Mouse (Mus musculus) Patski (cell line): ENCODE results near the gene Elmsan1. TPM values are rescaled to one million over a fixed set of nuclear protein-coding genes. Genes with fewer than 3 reads are reported as not detected.
A peak's percentile ranks its signal among the peaks of the same experiment; 100 is the strongest.

Experiments used
- ATAC-seq: fragments of 100-300 bp; one replicate; pipeline ENCODE4 v1.8.0; 2021
- CTCF ChIA-PET: fragments of 350-600 bp; sonication (Branson Sonifier 250); formaldehyde crosslinking; loops from one replicate; lab custom pipeline; 2022; ENCODE audit warnings: inconsistent platforms; lab: Charles Lee
- POLR2A ChIA-PET: fragments of 350-600 bp; sonication (Branson Sonifier 250); formaldehyde crosslinking; loops from one replicate; lab custom pipeline; 2022; ENCODE audit warnings: antibody characterized with exemption, inconsistent platforms; lab: Charles Lee
- DNase-seq: peaks from one replicate; pipeline ENCODE4 v3.0.0-alpha.2; 2011; ENCODE audit warnings: low read depth, low spot score
- H3K27me3 ChIP-seq: fragments of 371-371 bp; one replicate; pipeline ENCODE4 v1.5.1; 2021
- CTCF ChIP-seq: fragments of 100-300 bp; IDR thresholded peaks from one replicate; pipeline ENCODE4 v1.5.1; 2021
- in situ Hi-C: fragments of 300-500 bp; cut with MboI; formaldehyde crosslinking; loops from 3 replicates; pipeline ENCODE4 v1.11.1; 2018; ENCODE audit warnings: low pct_unique_long_range_greater_than_20kb, mixed read lengths
- polyA plus RNA-seq: library from polyadenylated mRNA; unstranded; gene quantifications from one replicate; pipeline ENCODE4 v1.2.3, GENCODE M21; 2021

Elmsan1 gene
- polyA plus RNA-seq, 1 experiment from 2014 or later, result 16.0 TPM

- ATAC-seq, result no peak
- H3K27me3 ChIP-seq, result no peaks in the 10 kb centered on the region
- CTCF ChIA-PET, result interaction anchor here (1.2 to 1.5 kb wide), 3 partner anchors 36 to 81 kb away, joined by 3 to 4 read pairs (median 3); no protein-coding TSS in a partner anchor
- DNase-seq, result no peak
- POLR2A ChIA-PET, result interaction anchor here (0.6 to 3.2 kb wide), 3 partner anchors 13 to 129 kb away, joined by 3 to 12 read pairs (median 6); no protein-coding TSS in a partner anchor
- in situ Hi-C loops, result no loop called here
- TF ChIP-seq CTCF, result no peak
These were observed 41.6 kb downstream of the Elmsan1 start for GRCm38 (mm10) chr12:84176886-84177765.

DNA sequence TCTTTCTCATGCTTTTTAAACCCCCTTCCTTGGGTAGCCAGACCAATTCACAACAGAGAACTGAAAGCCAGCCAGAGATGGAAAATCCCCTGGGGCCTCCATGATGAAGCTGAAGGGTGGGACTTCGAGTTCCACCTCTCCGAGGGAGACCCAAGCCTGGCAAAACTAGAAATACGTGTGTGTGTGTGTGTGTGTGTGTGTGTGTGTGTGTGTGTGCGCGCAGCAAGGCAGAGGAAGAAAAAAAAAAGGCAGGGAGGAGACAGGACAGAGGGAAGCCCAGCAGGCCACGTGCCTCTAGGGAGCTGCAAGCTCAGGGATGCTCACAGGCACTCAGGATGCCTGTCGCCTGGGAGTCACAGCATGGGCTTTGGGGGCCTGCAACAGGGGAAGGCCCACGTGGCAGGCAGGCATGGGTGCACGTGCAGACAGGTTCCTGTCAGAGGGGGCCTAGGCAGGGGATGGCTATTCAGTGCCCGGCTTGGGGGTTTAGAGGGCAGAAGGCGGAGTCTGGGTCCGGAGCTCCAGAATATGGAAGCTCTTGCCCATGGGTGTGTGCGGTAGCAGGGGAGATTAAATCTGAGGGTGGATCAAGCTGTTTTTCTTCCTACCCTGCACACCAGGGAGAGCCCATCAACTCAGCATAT is 42.4 kb downstream of the Elmsan1 start:
- CTCF ChIA-PET, result interaction anchor here (0.7 to 1.5 kb wide), 3 partner anchors 12 to 82 kb away, joined by 3 to 4 read pairs (median 3); no protein-coding TSS in a partner anchor

GRCm38 (mm10) chr12:84175659-84176061 is 43.0 kb downstream of the Elmsan1 start:
- in situ Hi-C loops, result no loop called here
- POLR2A ChIA-PET, result interaction anchor here (0.9 to 3.2 kb wide), 3 partner anchors 14 to 18 kb away, joined by 3 to 12 read pairs (median 6); no protein-coding TSS in a partner anchor
- no peak for DNase-seq
- peak; percentile 69 for ATAC-seq
- no peaks in the 10 kb centered on the region for H3K27me3 ChIP-seq
- CTCF ChIA-PET, result interaction anchor here (0.7 to 1.5 kb wide), 3 partner anchors 8 to 46 kb away, joined by 3 to 4 read pairs (median 4); no protein-coding TSS in a partner anchor
- no peak for TF ChIP-seq CTCF

More for the DNA sequence above, 42.4 kb downstream of the Elmsan1 start:
- no peak for DNase-seq
- TF ChIP-seq CTCF, result no peak
- POLR2A ChIA-PET, result interaction anchor here (0.5 to 3.2 kb wide), 5 partner anchors 14 to 129 kb away, joined by 3 to 12 read pairs (median 3); no protein-coding TSS in a partner anchor
- no peak for ATAC-seq
- in situ Hi-C loops, result no loop called here
- H3K27me3 ChIP-seq, result no peaks in the 10 kb centered on the region

DNA sequence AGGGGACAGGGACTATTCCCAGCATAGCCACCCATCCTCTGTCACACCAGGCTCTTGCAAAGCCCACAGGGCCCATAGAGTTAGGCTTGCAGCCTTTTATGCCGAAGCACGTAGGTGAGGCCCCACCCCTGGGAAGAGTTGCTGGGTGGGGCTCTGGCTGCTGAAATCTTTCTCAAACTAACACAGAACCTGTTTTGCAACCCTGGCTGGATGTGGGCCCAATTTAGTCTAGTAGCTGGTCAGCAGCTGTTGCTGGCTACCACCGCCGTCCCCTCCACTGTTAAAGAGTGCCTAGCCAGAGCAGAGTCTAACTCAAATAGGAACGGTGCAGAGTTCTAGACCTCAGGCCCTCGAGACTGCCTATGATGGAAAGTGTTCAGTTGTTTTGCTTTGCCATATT is 43.8 kb downstream of the Elmsan1 start:
- no peak for ATAC-seq
- no peak for TF ChIP-seq CTCF
- ChIA-PET CTCF (interaction anchor here (1.2 to 1.8 kb wide), 2 partner anchors 9 to 11 kb away, joined by 4 to 7 read pairs; no protein-coding TSS in a partner anchor), POLR2A (no interaction called here)
- in situ Hi-C loops, result no loop called here
- no peak for DNase-seq
- no peaks in the 10 kb centered on the region for H3K27me3 ChIP-seq

GRCm38 (mm10) chr12:84174190-84174811 is 44.4 kb downstream of the Elmsan1 start:
- ChIA-PET POLR2A (no interaction called here), CTCF (interaction anchor here (1.2 to 1.8 kb wide), 3 partner anchors 10 to 72 kb away, joined by 3 to 7 read pairs (median 4); no protein-coding TSS in a partner anchor)
- no peaks in the 10 kb centered on the region for H3K27me3 ChIP-seq
- TF ChIP-seq CTCF, result no peak
- ATAC-seq (no peak), DNase-seq (no peak)
- in situ Hi-C loops, result no loop called here

- in situ Hi-C loops, result no loop called here
- ChIA-PET CTCF (interaction anchor here (1.5 to 1.8 kb wide), 2 partner anchors 10 to 73 kb away, joined by 3 to 7 read pairs; no protein-coding TSS in a partner anchor), POLR2A (no interaction called here)
- DNase-seq (no peak), ATAC-seq (no peak)
- TF ChIP-seq CTCF, result no peak
- H3K27me3 ChIP-seq, result no peaks in the 10 kb centered on the region
These were observed 45.3 kb downstream of the Elmsan1 start for GRCm38 (mm10) chr12:84173309-84173915.

GRCm38 (mm10) chr12:84172862-84173261 is 45.8 kb downstream of the Elmsan1 start:
- no peaks in the 10 kb centered on the region for H3K27me3 ChIP-seq
- DNase-seq (no peak), ATAC-seq (no peak)
- no peak for TF ChIP-seq CTCF
- in situ Hi-C loops, result no loop called here
- POLR2A ChIA-PET, result interaction anchor here (0.7 kb wide), 1 partner anchor 41 kb away, joined by 3 read pairs; no protein-coding TSS in a partner anchor
- CTCF ChIA-PET, result interaction anchor here (0.9 to 1.5 kb wide), 2 partner anchors 14 to 73 kb away, joined by 3 read pairs; no protein-coding TSS in a partner anchor

GRCm38 (mm10) chr12:84172216-84172615 is 46.5 kb downstream of the Elmsan1 start:
- POLR2A ChIA-PET, result interaction anchor here (0.7 kb wide), 1 partner anchor 40 kb away, joined by 3 read pairs; no protein-coding TSS in a partner anchor
- DNase-seq (no peak), ATAC-seq (no peak)
- no peaks in the 10 kb centered on the region for H3K27me3 ChIP-seq
- in situ Hi-C loops, result no loop called here
- CTCF ChIA-PET, result interaction anchor here (0.9 kb wide), 1 partner anchor 15 kb away, joined by 3 read pairs; no protein-coding TSS in a partner anchor
- no peak for TF ChIP-seq CTCF

- H3K27me3 ChIP-seq, result no peaks in the 10 kb centered on the region
- ATAC-seq (no peak), DNase-seq (no peak)
- POLR2A ChIA-PET, result no interaction called here
- CTCF ChIA-PET, result no interaction called here
- no peak for TF ChIP-seq CTCF
- in situ Hi-C loops, result no loop called here
These were observed 48.1 kb downstream of the Elmsan1 start for GRCm38 (mm10) chr12:84170610-84171009.
